Mouse (Mus musculus) gastrocnemius, postnatal 14 days (tissue): ENCODE measurements at regions not wholly inside any gene's neighbourhood (a gene's known extent, or its start where the extent isn't known, plus 50 kb on each side); places are given as distances from the start of the nearest gene placed in this dataset.

Source experiments
- DNase-seq: peaks from one replicate; pipeline ENCODE4 v3.0.0; 2021; ENCODE audit warnings: mixed read lengths
- intact Hi-C: fragments of 180-260 bp; cut with DNase I; formaldehyde crosslinking; loops from one replicate; pipeline ENCODE4 v1.15.1; 2025; ENCODE audit warnings: low total_unique reads

DNA sequence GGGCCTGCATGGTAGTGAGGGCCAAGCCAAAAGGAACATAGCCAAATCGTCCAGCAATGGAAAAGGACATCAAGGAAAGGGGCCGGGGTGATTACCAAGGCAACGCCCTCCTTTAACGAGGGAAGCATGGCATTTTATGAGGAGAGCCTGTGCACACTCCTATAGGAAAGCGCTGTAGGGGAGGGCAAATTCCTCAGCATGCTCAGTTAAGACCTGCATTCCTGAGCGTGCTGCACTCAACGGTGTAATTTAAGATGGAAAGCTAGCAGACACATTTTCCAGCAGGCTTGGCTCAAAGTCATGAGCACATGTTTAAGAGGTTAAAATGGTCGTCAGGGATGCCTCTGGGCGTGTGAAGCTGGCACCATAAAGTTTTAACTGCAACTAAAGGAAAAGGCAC lies 56.6 kb upstream of the Anapc15-ps start:
- no peak for DNase-seq

DNA sequence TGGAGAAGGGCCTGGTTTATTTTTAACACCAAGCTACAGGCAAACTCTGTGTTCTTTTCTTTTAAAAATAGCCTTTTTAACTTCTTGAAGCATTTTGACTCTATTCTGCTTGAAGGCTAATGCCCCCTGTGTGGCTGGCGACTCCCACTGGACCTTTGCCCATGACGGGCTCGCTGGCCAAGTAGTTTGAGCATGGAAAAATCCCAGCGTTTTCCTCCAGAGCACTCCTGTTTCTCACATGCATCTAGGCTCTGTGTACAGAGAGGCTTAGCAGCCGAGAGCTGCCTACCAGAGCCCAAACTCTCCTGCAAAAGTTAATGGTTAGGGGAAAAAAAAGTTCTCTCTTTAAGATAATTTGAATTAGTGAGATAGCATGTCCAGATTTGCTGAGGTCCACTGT lies 52.7 kb upstream of the Anapc15-ps start:
- intact Hi-C loops = no loop called here
- peak; percentile 44 for DNase-seq

More for the DNA sequence above, 56.6 kb upstream of the Anapc15-ps start:
- intact Hi-C loops = no loop called here

DNA sequence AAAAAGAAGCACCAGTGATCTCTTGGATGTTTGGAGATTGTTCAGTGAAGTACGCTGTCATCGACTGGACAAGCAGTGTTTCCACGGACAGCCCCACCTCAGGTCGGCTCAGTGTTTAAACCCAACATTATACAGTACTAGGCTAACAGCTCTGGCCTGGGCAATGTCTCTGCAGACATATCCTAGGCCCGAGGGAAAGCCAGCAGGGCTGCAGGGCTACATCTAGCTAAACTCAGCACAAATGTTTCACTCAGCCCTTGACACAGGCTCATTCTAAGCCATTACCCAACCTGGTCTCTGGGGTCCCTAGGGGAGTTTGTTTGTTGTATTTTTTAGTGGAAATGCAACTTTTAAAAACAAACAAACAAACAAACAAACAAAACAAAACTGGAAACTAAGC lies 52.1 kb upstream of the Anapc15-ps start:
- intact Hi-C loops = no loop called here
- DNase-seq = no peak
